Mouse (Mus musculus) 3T3-L1 (cell line): Measurements from ENCODE around the gene Acsl5.

Experiments
- DNase-seq: peaks from one replicate; pipeline ENCODE4 v3.0.0-alpha.2; 2015; ENCODE audit warnings: low read depth, low spot score

The Acsl5 gene

DNA sequence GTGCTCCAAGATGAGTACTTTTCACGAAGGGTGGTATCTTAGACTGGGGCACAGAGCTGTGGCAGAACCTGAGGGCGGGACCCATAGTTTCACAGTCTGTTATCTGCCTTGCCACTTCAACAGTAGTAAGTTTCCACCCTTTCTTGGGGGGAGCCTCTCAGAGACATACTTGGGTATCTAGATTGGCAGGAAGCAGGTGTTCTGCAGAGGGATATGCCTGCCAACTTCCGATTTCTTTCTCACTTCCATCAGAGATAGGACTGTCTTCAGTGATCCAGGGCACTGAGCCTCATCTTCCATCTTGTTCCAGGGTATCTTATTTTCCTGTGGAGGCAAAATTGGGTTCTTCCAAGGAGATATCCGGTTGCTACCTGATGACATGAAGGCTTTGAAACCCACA, 32.4 kb downstream of the Acsl5 start:
- DNase-seq = no peak

DNA sequence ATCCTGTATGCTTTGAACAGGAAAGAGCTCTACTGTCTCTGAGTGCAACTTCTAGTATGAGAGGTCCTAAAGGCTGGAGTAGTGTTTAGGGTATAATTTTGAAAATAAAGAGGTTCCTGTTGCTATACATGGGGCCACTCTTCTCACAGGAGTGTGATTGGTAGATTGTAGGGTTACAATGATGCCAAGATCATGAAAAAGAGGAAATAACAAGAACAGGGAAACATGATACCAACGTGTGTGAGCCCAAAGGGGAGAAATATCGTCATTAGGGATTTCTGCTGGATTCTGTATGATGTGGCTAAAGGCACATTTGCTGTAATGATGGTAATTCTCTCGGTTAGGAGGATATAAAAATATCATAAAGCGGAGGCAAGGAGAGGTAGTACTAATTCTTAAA, 34.3 kb downstream of the Acsl5 start:
- DNase-seq = no peak

DNA sequence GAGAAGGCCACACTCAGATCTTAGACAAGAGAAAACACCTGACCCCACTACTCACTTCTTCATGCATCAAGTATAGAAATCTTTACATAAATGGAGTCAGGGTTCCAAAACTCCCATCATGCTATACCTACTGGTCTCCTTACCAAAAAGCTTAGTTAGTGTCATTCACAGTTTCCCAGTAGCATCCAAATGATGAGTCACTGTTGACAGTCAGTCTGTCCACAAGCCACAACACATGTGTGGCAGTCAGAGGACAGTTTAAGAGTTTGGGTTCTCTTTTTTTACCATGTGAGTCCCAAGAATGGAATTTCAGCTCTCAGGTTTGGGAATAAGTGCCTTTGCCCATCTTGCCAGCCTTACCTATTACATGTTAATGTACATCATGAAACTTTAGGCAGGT, 37.2 kb downstream of the Acsl5 start:
- peak; percentile 59 for DNase-seq

DNA sequence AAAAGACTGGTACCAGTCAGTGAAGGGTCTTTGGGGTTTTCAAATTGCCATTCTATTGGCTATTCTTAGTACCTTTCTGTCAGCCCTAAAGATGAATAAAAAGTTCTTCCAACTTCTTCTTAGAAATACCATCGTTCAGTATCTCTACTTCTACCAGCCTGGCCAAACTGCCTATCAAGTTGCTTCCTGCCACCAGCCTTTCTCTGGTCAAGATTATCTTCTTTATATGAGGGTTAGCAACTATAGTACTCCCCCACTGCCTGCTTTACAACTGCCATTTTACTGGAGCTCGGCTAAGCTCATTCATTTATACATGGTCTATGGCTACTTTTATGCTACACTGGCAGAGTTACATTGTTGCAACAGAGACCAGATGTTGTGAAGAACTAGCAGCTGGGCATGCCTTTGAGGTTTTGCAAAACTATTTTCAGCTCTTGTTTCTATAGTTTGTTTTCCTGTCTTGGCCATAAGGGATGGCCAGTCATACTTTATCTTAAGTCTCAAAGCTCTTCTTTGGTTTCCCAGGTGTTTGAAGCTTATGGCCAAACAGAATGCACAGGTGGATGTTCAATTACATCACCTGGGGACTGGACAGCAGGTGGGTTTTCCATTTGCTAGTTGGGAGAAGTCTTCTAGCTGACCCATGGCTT, 39.0 kb downstream of the Acsl5 start:
- DNase-seq = peak; percentile 14

DNA sequence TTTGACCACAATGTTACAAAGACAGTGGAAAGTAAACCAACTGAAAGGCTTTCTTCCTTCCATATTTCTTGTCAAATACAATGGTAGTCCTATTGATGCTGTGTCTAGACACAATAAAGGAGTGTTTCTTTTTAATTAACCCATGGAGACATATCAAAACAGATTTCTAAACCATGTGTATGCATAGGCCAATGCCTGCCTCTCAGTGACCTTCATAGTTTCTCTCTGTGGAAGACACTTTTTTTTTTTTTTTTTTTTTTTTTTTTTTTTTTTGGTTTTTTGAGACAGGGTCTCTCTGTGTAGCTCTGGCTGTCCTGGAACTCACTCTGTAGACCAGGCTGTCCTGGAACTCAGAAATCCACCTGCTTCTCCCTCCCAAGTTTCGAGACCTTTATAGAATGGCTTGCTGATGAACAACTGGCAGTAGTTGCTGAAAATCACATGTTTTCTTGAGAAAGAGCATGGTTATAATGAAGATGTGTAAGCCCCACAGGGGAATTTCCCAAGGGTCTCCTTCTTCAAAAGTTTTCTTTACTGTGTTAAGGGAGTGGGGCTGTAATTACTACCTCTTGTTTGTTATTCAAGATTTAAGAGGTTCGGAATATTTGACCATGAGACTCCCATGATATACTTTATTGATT, 40.6 kb downstream of the Acsl5 start:
- DNase-seq = no peak

DNA sequence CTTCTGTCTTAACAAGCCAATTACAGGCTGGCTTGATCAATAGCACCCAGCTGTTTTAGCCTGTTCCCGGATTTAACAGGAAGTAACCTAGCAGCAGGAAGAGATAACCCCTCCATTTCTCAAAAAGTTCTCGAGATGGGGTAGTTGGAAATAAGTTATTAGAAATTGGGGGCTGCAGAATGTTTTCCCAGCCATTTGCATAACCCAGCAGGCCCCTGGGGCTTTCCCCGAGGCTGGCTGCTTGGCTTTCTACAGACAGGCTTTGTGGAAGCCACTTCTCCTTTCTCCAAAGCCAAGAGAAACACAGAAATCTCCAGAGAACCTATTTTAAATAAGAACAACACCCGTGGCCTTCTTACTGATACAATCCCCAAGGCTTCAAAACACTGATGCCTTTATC, 41.4 kb downstream of the Acsl5 start:
- no peak for DNase-seq

DNA sequence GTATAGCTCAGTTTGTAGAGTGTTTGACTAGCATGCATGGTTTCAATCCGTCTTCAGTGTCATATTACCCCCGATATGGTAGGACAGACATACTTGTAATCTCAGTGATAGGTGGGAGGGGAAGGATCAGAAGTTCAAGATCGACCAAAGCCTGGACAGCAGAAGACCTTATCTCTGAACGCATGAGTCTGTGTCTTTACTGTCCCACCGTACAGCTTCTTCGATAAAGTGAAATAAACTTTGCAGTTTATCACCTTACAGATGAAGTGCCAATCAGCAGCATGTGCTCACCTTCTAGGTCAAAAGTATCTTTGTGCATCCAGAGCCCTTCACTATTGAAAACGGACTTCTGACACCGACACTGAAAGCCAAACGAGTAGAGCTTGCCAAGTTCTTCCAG, 43.3 kb downstream of the Acsl5 start:
- no peak for DNase-seq

DNA sequence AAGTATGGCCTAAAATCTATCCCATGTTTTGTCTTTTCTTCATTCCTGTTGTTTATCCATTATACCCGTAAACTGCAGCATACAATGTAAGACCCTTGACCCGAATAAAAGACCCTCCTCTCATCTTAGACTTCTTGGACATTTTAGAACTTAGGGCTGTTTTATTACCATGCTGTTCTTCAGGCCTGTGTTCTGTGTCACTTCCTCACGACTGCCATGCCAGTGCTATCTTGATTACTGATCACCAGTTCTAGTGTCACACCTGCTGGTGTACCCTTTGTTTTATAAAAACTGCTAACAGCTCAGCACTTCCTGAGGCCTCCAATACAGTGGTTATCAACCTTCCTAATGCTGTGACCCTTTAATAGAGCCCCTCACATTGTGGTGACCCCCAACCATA, 43.8 kb downstream of the Acsl5 start:
- DNase-seq = no peak

DNA sequence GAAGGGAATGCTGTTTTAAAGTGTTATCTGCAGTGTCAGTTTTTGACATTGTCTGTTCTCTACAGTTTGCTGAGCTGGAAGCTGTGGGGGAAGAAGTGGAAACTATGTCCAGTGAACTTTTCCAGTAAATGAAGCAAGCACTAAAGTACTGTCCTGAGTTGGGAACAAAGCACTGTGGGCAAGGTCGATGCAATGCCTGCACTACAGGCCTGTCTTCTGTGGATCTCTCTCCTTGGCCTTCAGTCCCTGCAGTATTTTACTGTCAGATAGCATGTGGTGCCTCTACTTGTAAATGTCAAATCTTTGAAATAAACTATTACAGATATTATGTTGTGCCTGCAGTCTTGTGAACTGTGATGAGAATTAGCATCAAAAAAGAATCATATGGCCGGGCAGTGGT, 44.6 kb downstream of the Acsl5 start:
- no peak for DNase-seq

DNA sequence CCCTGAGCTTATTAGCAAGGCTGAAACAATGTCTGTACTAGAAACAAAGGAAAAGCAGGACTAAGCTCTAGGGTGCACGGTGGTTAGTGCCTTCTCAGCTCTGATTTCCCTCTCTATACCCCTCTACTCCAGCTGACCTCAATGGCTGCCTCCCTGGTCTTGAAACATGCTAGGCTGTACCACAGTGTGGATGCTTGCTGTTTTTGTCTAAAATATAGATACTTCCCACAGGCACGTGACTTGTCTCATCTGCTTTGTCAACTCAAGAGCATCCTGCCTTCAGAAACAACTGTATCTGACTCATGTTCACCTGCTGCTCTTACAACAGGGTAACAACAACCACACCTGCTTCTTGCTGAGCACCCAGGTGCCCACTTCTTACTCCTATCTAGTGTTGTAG, 45.8 kb downstream of the Acsl5 start:
- no peak for DNase-seq

DNA sequence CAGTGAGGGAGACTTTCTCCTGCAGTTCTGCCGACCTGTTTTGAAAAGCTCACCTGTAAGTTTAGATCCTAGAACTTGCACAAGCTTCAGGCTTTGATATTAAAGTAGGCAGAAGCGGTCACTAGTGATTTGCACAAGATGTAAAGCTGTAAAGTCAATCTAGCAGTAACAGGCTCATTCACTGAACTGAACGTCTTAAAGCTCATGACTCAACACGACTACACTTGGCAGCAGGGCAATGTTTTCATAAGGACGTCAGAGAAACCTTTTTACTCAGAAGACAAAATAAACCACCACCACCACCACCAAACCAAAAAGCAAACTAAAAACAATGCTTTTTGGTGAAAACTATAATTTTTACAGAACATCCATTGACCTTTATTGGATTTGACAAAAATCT, 46.2 kb downstream of the Acsl5 start:
- peak; percentile 80 for DNase-seq

DNA sequence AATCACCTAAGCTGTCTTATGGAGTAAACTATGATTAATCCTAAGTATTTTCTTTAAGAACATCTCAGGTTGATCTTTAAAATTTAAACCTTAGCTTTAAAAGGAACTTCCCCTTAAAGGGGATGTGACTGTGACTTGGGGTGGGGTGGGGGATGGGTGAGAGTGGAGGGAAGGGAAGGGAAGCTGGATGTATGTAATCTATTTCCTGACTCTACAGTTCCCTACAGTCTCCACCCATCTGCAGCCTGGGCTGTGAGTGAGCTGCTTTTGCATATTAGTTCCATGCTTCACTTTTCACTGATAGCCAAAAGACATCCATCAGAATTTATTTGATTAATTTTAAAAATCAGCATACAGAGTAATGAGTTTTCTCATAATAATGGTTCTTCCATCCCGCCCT, 47.6 kb downstream of the Acsl5 start:
- no peak for DNase-seq

DNA sequence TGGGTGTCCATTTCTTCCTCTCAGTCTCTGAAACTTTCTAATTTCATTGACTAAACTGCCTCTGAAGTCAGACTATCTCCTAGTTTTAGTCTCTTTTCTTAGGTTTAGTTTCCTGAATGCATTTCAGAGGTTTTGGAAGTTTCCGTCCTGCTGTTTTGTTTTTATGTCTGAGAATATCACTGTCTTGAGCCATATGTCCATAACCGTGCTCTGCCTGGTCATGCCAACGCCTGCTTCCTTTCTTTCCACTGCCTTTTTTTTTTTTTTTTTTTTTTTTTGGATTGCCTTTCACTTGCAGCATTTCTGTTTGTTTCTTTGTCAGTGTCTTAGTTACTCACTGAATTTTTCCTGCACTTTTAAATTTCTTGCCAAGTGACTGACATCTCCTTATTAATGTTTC, 48.8 kb downstream of the Acsl5 start:
- DNase-seq = no peak

DNA sequence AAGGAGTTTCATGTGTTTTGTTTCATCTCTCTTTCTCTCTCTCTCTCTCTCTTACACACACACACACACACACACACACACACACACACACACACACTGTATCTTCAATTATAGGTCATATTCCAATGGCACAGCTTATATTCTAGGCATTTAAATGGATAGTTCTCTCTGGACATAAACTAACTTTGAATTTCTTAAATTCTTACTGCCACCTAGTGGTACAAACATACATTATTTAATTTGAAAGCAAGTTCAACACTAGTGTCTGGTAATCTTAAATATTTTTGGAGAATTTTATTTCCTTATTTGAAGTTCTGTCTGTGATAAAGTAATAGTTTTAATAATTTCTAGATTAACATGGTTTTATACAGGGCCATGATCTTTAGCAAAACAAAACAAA, 53.3 kb downstream of the Acsl5 start:
- DNase-seq = peak; percentile 64

DNA sequence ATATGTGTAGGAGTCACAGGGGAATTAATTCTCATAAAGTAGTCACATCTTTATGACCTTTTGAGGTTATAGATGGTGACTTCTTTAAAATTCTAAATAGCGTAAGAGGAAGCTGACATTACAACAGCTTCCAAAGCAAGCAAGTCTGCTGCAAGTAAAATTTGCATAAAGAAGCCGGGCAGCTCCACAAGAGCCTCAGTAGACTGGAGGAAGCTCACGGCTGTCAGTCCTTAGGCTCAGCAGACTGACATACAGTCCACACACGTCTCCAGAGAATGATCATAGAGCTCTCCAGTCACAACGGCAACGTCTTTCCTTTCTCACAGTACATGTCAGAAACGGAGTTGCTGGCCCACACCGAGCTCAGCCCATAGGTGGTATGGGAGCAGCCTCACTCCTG, 60.1 kb downstream of the Acsl5 start:
- no peak for DNase-seq

DNA sequence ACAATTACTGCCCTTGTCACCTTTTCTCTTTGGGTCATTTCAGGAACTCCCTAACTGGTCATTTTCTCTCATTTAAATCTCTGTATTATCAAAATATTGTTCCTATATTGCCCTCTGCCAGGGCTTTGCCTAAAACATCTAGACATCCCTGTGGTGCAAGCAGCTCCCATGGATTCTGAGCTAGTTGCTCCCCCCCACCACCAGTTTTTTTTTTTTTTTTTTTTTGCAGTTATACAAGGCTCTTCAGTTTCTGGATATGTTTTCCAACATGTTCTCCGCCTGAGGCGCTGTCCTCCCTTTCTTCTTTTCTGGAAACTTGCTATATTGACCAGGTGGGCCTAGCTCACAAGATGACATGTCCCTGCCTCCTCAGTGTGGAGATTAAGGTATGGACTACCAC, 61.9 kb downstream of the Acsl5 start:
- DNase-seq = no peak

DNA sequence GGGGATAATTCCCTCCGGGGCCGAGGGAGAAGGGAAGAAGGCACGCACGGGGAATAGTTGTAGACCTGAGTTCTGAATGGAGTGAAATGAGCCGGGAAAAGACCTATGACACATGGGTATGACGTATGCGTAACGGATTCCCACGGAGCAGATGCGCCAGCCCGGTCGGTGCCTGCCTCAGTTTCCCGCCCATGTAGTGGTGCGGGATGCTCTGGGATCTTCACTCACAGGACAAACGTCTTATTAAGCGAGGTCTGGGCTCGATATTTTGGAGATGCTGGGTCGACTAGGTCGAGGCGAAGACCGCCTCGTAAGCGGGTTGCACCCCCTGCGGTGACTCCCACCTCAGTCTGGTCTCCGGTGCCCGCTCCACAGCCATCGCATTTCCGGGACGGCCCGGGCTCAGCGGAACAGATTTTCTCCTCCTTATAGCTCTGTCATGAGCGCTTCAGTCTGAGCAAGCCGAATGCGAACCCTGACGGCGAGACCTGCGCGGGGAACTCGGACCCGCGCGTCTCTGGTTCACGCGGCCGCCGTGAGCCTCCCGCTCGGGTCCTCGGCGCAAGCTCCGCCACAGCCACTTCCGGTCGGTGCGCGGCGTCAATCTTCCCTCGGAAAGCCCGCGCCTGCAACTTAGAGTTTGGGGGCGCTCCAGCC, 63.8 kb downstream of the Acsl5 start, which contains the start of gene Zdhhc6:
TSS of gene Zdhhc6 (minus strand) at position 581 of the 657 bp plus-strand sequence.
- DNase-seq = peak; percentile 48

DNA sequence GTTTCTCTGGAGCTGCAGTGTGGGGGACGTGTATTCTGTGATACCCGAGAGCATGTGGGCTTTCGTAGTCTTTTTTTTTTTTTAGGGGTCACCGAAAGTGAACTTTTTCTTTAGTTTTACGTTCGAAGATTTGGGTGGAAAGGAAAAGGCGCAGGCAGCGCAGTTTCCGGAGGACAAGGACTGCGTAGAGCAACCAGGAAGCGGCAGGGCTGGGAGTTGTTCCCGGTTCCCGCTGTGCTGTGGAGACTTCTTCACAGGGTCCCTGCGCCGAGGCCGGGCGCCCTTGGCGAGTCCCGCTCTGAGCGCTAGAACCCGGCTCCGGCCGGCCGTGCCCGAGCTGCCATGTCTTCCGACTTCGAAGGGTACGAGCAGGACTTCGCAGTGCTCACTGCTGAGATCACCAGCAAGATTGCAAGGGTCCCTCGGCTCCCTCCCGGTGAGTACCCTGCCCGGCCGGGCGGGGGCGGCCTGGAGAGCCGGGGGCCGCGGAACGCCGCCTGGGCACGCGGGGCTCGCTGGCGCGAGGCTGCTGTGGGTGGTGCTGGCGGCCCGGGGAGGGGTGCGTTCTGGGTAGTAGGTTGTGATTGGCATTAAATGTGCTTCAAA, 64.5 kb downstream of the Acsl5 start, which contains the start of gene Vti1a:
TSS of gene Vti1a (plus strand) at position 187 of the 606 bp plus-strand sequence.
- peak; percentile 92 for DNase-seq

DNA sequence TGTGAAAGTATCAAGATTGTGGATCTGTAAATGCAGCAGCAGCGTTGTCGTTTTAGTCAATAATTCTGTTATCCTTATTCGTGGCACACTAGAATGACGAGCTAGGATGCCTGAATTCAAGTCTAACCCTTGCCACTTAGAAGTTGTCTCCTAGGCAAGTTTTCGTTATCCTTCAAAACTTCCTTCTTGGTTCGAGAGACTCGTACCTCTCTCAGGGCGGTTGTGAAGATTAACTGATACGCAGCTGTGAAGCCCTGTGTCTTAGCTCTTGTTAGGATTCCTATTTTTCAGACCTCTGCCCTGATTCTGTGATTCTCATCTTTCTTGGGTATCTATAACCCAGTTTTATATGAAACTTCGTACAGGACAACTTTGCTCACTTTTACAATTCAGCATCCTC, 65.2 kb downstream of the Acsl5 start:
- DNase-seq = peak; percentile 23

DNA sequence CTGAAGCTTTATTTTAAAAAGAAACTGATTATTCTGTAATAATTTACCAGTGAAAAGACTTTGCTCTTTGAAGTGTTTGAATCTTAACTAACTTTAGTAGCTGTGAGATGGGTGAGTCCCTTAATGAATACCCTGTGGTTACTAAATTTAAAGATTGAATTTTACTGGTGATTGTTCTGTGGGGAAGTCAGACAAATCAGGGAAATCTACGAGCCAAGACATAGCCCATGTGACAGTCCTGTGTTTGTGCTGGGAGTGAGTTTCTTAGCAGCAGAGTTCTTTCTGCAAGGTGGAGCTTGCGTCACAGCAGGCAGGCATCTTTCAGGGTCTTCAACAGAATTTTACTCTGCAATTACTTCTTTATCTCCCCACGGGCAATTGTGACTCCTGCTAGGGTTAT, 67.3 kb downstream of the Acsl5 start:
- DNase-seq = no peak

DNA sequence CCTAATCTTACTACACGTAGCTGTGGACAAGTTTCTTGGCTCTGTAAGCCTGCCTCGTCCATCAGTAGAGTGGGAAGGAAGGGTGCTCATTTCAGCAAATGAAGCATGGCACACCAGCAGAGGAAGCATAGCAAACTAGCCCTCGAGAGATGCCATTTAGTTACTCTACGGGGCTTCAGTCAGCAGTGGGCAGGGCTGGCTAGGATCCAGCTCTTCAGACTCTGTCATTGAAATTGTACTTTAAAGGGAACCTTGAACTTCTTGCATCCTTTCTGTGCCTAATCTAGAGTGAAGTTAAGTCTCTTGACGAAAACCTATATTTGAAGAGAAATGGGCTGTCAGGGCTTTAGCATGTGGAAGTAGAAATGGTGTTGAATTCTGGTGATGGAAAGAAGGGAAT, 67.8 kb downstream of the Acsl5 start:
- no peak for DNase-seq

DNA sequence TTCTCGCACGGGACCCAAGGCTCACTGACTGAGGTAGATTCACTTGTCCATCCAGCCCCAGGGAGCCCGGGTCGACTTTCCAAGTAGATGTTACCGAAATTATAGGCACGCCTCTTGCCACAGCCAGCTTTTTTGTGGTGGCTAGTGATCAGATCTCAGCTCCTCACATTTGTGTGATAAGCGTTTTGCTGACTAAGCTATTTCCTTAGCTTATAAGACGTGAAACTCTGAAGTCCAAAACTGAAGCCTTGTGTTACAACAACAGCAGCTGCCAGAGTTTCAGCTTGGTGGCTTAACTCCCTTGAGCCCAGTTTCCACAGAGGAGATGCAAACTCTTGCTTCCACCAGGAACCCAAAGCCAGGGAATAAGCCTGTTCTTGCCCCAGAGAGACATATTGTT, 70.9 kb downstream of the Acsl5 start:
- DNase-seq = no peak

DNA sequence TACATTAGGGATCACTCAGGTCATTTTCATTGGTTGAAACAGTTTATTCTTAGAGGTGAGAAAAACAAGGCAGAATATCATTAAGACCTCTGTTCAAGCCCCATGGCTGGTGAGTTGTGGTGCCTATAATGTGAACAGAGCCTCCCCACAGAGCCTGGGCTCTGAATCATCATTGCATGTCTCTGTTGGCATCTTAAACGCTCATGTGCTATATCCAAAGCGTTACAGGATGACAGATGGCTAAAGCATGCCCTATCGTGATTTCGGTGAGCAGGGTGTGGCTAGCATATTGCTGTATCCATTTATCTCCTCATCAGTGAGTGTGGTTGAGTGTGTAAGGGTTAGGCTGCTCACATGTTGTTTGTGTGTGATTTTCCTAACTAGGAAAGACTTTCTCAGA, 75.8 kb downstream of the Acsl5 start:
- peak; percentile 83 for DNase-seq
